Mouse (Mus musculus) limb, embryonic 13.5 days (tissue): Measurements from ENCODE around the gene Exd1. TPM values are rescaled to one million over a fixed set of nuclear protein-coding genes. Genes with fewer than 3 reads are reported as not detected.

Source experiments
- ATAC-seq: fragments of 200-750 bp; cut with Nextera tagmentation; 2 replicates; pipeline ENCODE4 v1.8.0; 2017; ENCODE audit warnings: low read depth, moderate number of reproducible peaks, moderate TSS enrichment; ENCODE audit not compliant: low FRiP score
- H3K27ac ChIP-seq: fragments of 300-500 bp; sonication (generic); 2 replicates; pipeline ENCODE4 v1.5.1; 2015; ENCODE audit warnings: inconsistent platforms, mild to moderate bottlenecking, moderate library complexity
- H3K27me3 ChIP-seq: fragments of 300-500 bp; sonication (generic); 2 replicates; pipeline ENCODE4 v1.6.1; 2015; ENCODE audit warnings: mild to moderate bottlenecking, inconsistent platforms
- H3K36me3 ChIP-seq: fragments of 300-500 bp; sonication (generic); 2 replicates; pipeline ENCODE4 v1.6.1; 2015; ENCODE audit warnings: inconsistent platforms, mild to moderate bottlenecking, moderate library complexity
- H3K4me1 ChIP-seq: fragments of 300-500 bp; sonication (generic); 2 replicates; pipeline ENCODE4 v1.6.1; 2015; ENCODE audit warnings: inconsistent platforms
- H3K4me2 ChIP-seq: fragments of 300-500 bp; sonication (generic); replicated peaks from 2 replicates; pipeline ENCODE4 v1.6.1; 2015; ENCODE audit warnings: inconsistent platforms, mild to moderate bottlenecking, moderate library complexity
- H3K4me3 ChIP-seq: fragments of 300-500 bp; sonication (generic); 2 replicates; pipeline ENCODE4 v1.5.1; 2015; ENCODE audit warnings: moderate library complexity, mild to moderate bottlenecking, inconsistent platforms
- H3K9ac ChIP-seq: fragments of 300-500 bp; sonication (generic); 2 replicates; pipeline ENCODE4 v1.6.1; 2015; ENCODE audit warnings: mild to moderate bottlenecking, inconsistent platforms
- H3K9me3 ChIP-seq: fragments of 300-500 bp; sonication (generic); 2 replicates; pipeline ENCODE4 v1.6.1; 2016; ENCODE audit warnings: inconsistent platforms
- WGBS: fragments of 180-500 bp; shearing (Covaris S2); methylation state at CpG from one replicate; pipeline ENCODE4 v1.1.7; 2015; 5-methylcytosine and 5-hydroxymethylcytosine counted together
- polyA plus RNA-seq: library from polyadenylated mRNA; unstranded; fragments of >200 nt; fragmentation: Nextera tagmentation; extraction: Ambion mirVana; gene quantifications from 2 replicates; pipeline ENCODE4 v1.2.1, GENCODE M21; 2015

The Exd1 gene
- 0.23 and 0.36 TPM in 2 replicates for polyA plus RNA-seq

GRCm38 (mm10) chr2:119547522-119548370 is at the start of gene Exd1, which contains the start of gene Chp1:
Exd1 (minus strand) TSS chr2:119547627.
Chp1 (plus strand) TSS chr2:119547697.
- WGBS = under 1% methylated on average over 57 of the region's 57 CpGs
- Histone ChIP-seq H3K27ac (peak within 1 kb of the TSS; percentile 83), H3K4me1 (peaks cover 13% of the 10 kb centered on the region), H3K9me3 (no peaks in the 10 kb centered on the region), H3K36me3 (no peaks in the 10 kb centered on the region), H3K9ac (peak within 1 kb of the TSS; percentile 79), H3K27me3 (no peaks in the 10 kb centered on the region), H3K4me3 (peak within 1 kb of the TSS; percentile 74), H3K4me2 (peak within 1 kb of the TSS; percentile 79)
- ATAC-seq = peak; percentile 98

- ATAC-seq = no peak
- Histone ChIP-seq H3K27ac (no peak overlapping the region), H3K4me1 (peaks cover 16% of the 10 kb centered on the region), H3K27me3 (no peaks in the 10 kb centered on the region), H3K9me3 (no peaks in the 10 kb centered on the region), H3K36me3 (peaks cover 48% of the 10 kb centered on the region), H3K4me3 (no peak overlapping the region), H3K4me2 (no peak overlapping the region), H3K9ac (no peak overlapping the region)
- 88% methylated on average over 8 of the region's 8 CpGs for WGBS
Measured at GRCm38 (mm10) chr2:119596781-119597330, 49.4 kb upstream of the Exd1 start.

- Histone ChIP-seq H3K4me1 (peaks cover 16% of the 10 kb centered on the region), H3K36me3 (peaks cover 46% of the 10 kb centered on the region), H3K4me3 (peak overlapping the region; percentile 98), H3K27me3 (no peaks in the 10 kb centered on the region), H3K9ac (peak overlapping the region; percentile 97), H3K4me2 (peak overlapping the region; percentile 76), H3K9me3 (no peaks in the 10 kb centered on the region), H3K27ac (no peak overlapping the region)
- ATAC-seq = no peak
- WGBS = 37% methylated on average over 4 of the region's 4 CpGs
Measured at GRCm38 (mm10) chr2:119595308-119595707, 47.9 kb upstream of the Exd1 start.

GRCm38 (mm10) chr2:119594113-119594981 is 46.9 kb upstream of the Exd1 start:
- H3K36me3 ChIP-seq = peaks cover 39% of the 10 kb centered on the region
- peak overlapping the region; percentile 89 for H3K27ac ChIP-seq
- no peaks in the 10 kb centered on the region for H3K27me3 ChIP-seq
- WGBS = under 1% methylated on average over 61 of the region's 61 CpGs
- ATAC-seq = peak; percentile 97
- peaks cover 16% of the 10 kb centered on the region for H3K4me1 ChIP-seq
- peak overlapping the region; percentile 98 for H3K4me3 ChIP-seq
- H3K9me3 ChIP-seq = no peaks in the 10 kb centered on the region
- H3K9ac ChIP-seq = peak overlapping the region; percentile 97
- H3K4me2 ChIP-seq = peak overlapping the region; percentile 76

- peaks cover 16% of the 10 kb centered on the region for H3K4me1 ChIP-seq
- H3K36me3 ChIP-seq = peaks cover 33% of the 10 kb centered on the region
- WGBS = 9% methylated on average over 7 of the region's 7 CpGs
- no peaks in the 10 kb centered on the region for H3K9me3 ChIP-seq
- ATAC-seq = peak; percentile 12
- no peaks in the 10 kb centered on the region for H3K27me3 ChIP-seq
- H3K4me3 ChIP-seq = peak overlapping the region; percentile 98
- H3K9ac ChIP-seq = peak overlapping the region; percentile 43; the same call in 1 of the 2 replicates
- peak overlapping the region; percentile 76 for H3K27ac ChIP-seq
- H3K4me2 ChIP-seq = peak overlapping the region; percentile 76
Measured at GRCm38 (mm10) chr2:119593765-119594112, 46.3 kb upstream of the Exd1 start.

GRCm38 (mm10) chr2:119591247-119591646 is 43.8 kb upstream of the Exd1 start:
- H3K4me3 ChIP-seq = no peak overlapping the region
- 90% methylated on average over 3 of the region's 3 CpGs for WGBS
- peaks cover 16% of the 10 kb centered on the region for H3K36me3 ChIP-seq
- no peak for ATAC-seq
- H3K9me3 ChIP-seq = no peaks in the 10 kb centered on the region
- H3K27me3 ChIP-seq = no peaks in the 10 kb centered on the region
- H3K4me1 ChIP-seq = peaks cover 14% of the 10 kb centered on the region
- no peak overlapping the region for H3K9ac ChIP-seq
- H3K4me2 ChIP-seq = no peak overlapping the region
- H3K27ac ChIP-seq = no peak overlapping the region

GRCm38 (mm10) chr2:119587383-119587782 is 40.0 kb upstream of the Exd1 start:
- Histone ChIP-seq H3K9me3 (no peaks in the 10 kb centered on the region), H3K9ac (no peak overlapping the region), H3K27ac (no peak overlapping the region), H3K4me1 (no peaks in the 10 kb centered on the region), H3K27me3 (no peaks in the 10 kb centered on the region), H3K36me3 (peaks cover 22% of the 10 kb centered on the region), H3K4me2 (no peak overlapping the region), H3K4me3 (no peak overlapping the region)
- 18% methylated on average over 4 of the region's 4 CpGs for WGBS
- no peak for ATAC-seq

GRCm38 (mm10) chr2:119584282-119584681 is 36.9 kb upstream of the Exd1 start:
- no peaks in the 10 kb centered on the region for H3K9me3 ChIP-seq
- no peak overlapping the region for H3K4me3 ChIP-seq
- no peaks in the 10 kb centered on the region for H3K4me1 ChIP-seq
- no peak overlapping the region for H3K27ac ChIP-seq
- WGBS = 73% methylated on average over 8 of the region's 8 CpGs
- H3K9ac ChIP-seq = no peak overlapping the region
- H3K27me3 ChIP-seq = no peaks in the 10 kb centered on the region
- ATAC-seq = no peak
- H3K4me2 ChIP-seq = no peak overlapping the region
- H3K36me3 ChIP-seq = peaks cover 20% of the 10 kb centered on the region

- Histone ChIP-seq H3K36me3 (peaks cover 24% of the 10 kb centered on the region), H3K27me3 (no peaks in the 10 kb centered on the region), H3K9me3 (no peaks in the 10 kb centered on the region), H3K27ac (no peak overlapping the region), H3K4me2 (no peak overlapping the region), H3K4me1 (no peaks in the 10 kb centered on the region), H3K4me3 (no peak overlapping the region), H3K9ac (no peak overlapping the region)
- ATAC-seq = no peak
- WGBS = 33% methylated on average over 2 of the region's 2 CpGs
Measured at GRCm38 (mm10) chr2:119583439-119583838, 36.0 kb upstream of the Exd1 start.

- Histone ChIP-seq H3K4me1 (no peaks in the 10 kb centered on the region), H3K9ac (no peak overlapping the region), H3K27ac (no peak overlapping the region), H3K36me3 (peaks cover 20% of the 10 kb centered on the region), H3K4me2 (no peak overlapping the region), H3K9me3 (no peaks in the 10 kb centered on the region), H3K27me3 (no peaks in the 10 kb centered on the region), H3K4me3 (no peak overlapping the region)
- no peak for ATAC-seq
- 91% methylated on average over 3 of the region's 3 CpGs for WGBS
Measured at GRCm38 (mm10) chr2:119581571-119581970, 34.1 kb upstream of the Exd1 start.

- WGBS = 93% methylated on average over 1 of the region's 1 CpGs
- H3K9ac ChIP-seq = no peak overlapping the region
- no peaks in the 10 kb centered on the region for H3K4me1 ChIP-seq
- no peak overlapping the region for H3K27ac ChIP-seq
- no peak for ATAC-seq
- no peaks in the 10 kb centered on the region for H3K9me3 ChIP-seq
- peaks cover 23% of the 10 kb centered on the region for H3K36me3 ChIP-seq
- no peak overlapping the region for H3K4me3 ChIP-seq
- H3K4me2 ChIP-seq = no peak overlapping the region
- H3K27me3 ChIP-seq = no peaks in the 10 kb centered on the region
Measured at GRCm38 (mm10) chr2:119572471-119572870, 25.0 kb upstream of the Exd1 start.
